In genomic region chr16:63104383-63104782, GRCm38 (mm10) we compare ENCODE assay signal across 28 mouse cellular contexts.
DNase-seq lines count a peak whose midpoint lies in the region; ATAC-seq and TF ChIP-seq lines count a peak whose summit lies in the region.
"Had no signal": no experiment of that assay in that cellular context is flagged by ENCODE, and none has a peak within 500 bp of the region (broad histone marks: within the 10 kb centered on the region; RNA-seq: fewer than 3 reads in every experiment).

No protein-coding gene starts in this region.

- no peak for ATAC-seq in embryonic facial prominence, embryonic 14.5 days (ENCODE audit: low read depth)
- no peak for ATAC-seq in intestine, embryonic 16.5 days
- ATAC-seq in intestine, postnatal 0 days, result no peak
- ATAC-seq in lung, postnatal 0 days, result no peak
- no peak for ATAC-seq in stomach, embryonic 15.5 days (ENCODE audit: insufficient read depth, low FRiP score, low read depth)
- no peak for ATAC-seq in hindbrain, postnatal 0 days
- ATAC-seq: activated CD4-positive, CD25-positive, alpha-beta regulatory T cell, adult 4 months; forebrain, embryonic 15.5 days; hindbrain, embryonic 16.5 days; intestine, embryonic 15.5 days had no signal

- H3K9me3 ChIP-seq in embryonic facial prominence, embryonic 14.5 days (ENCODE audit: control insufficient read depth, low read length), result no peaks in the 10 kb centered on the region
- H3K9me3 ChIP-seq in embryonic facial prominence, embryonic 10.5 days, result no peaks in the 10 kb centered on the region
- no peaks in the 10 kb centered on the region for H3K9me3 ChIP-seq in intestine, embryonic 16.5 days (ENCODE audit: control insufficient read depth, low read length)
- H3K9me3 ChIP-seq in intestine, postnatal 0 days (ENCODE audit: control insufficient read depth), result no peaks in the 10 kb centered on the region
- no peaks in the 10 kb centered on the region for H3K9me3 ChIP-seq in lung, postnatal 0 days (ENCODE audit: low read length)
- no peaks in the 10 kb centered on the region for H3K9me3 ChIP-seq in stomach, embryonic 15.5 days
- no peaks in the 10 kb centered on the region for H3K9me3 ChIP-seq in hindbrain, postnatal 0 days (ENCODE audit: low read length)
- H3K9me3 ChIP-seq: forebrain, embryonic 10.5 days; forebrain, embryonic 15.5 days; intestine, embryonic 15.5 days; limb, embryonic 13.5 days had no signal

- no peak for TF ChIP-seq EP300 in lung, postnatal 0 days (IDR thresholded peaks at IDR 0.05)

- no peak for TF ChIP-seq CTCF in intestine, postnatal 0 days (IDR thresholded peaks at IDR 0.05; ENCODE audit: low read depth)
- no peak for TF ChIP-seq CTCF in lung, postnatal 0 days (IDR thresholded peaks at IDR 0.05)
- TF ChIP-seq CTCF in hindbrain, postnatal 0 days (IDR thresholded peaks at IDR 0.05; ENCODE audit: low read depth), result no peak

- WGBS in embryonic facial prominence, embryonic 14.5 days, result 62% methylated on average over 5 of the region's 5 CpGs
- 92% methylated on average over 5 of the region's 5 CpGs for WGBS in embryonic facial prominence, embryonic 10.5 days
- 63% methylated on average over 5 of the region's 5 CpGs for WGBS in intestine, embryonic 16.5 days
- WGBS in intestine, postnatal 0 days, result 61% methylated on average over 5 of the region's 5 CpGs
- WGBS in lung, postnatal 0 days, result 56% methylated on average over 5 of the region's 5 CpGs
- WGBS in stomach, embryonic 15.5 days, result 51% methylated on average over 5 of the region's 5 CpGs
- 87% methylated on average over 5 of the region's 5 CpGs for WGBS in hindbrain, postnatal 0 days

- no peak overlapping the region for H3K9ac ChIP-seq in embryonic facial prominence, embryonic 14.5 days (ENCODE audit: low read depth, low read length)
- no peak overlapping the region for H3K9ac ChIP-seq in intestine, embryonic 16.5 days (ENCODE audit: low read depth, low read length)
- no peak overlapping the region for H3K9ac ChIP-seq in intestine, postnatal 0 days (ENCODE audit: low read depth, low read length)
- H3K9ac ChIP-seq in lung, postnatal 0 days (replicated peaks; ENCODE audit: low read depth), result no peak overlapping the region
- no peak overlapping the region for H3K9ac ChIP-seq in stomach, embryonic 15.5 days
- no peak overlapping the region for H3K9ac ChIP-seq in hindbrain, postnatal 0 days (replicated peaks; ENCODE audit: low read length)
- H3K9ac ChIP-seq: forebrain, embryonic 15.5 days; intestine, embryonic 15.5 days; limb, embryonic 13.5 days had no signal

- H3K27ac ChIP-seq in embryonic facial prominence, embryonic 14.5 days (replicated peaks; ENCODE audit: low read depth, low read length), result peak overlapping the region; percentile 68
- H3K27ac ChIP-seq in embryonic facial prominence, embryonic 10.5 days (replicated peaks), result no peak overlapping the region
- peak overlapping the region; percentile 15; the same call in 1 of the 2 replicates for H3K27ac ChIP-seq in intestine, embryonic 16.5 days (ENCODE audit: low read length)
- H3K27ac ChIP-seq in intestine, postnatal 0 days (ENCODE audit: low read depth, low read length), result no peak overlapping the region
- peak overlapping the region; percentile 70; the same call in 1 of the 2 replicates for H3K27ac ChIP-seq in lung, postnatal 0 days (ENCODE audit: low read length)
- peak overlapping the region; percentile 73 for H3K27ac ChIP-seq in stomach, embryonic 15.5 days
- H3K27ac ChIP-seq in hindbrain, postnatal 0 days, result no peak overlapping the region
- H3K27ac ChIP-seq: forebrain, embryonic 10.5 days; forebrain, embryonic 15.5 days; macrophage had no signal

- peaks cover 22% of the 10 kb centered on the region for H3K4me1 ChIP-seq in embryonic facial prominence, embryonic 14.5 days (ENCODE audit: control insufficient read depth, insufficient read depth, low read length)
- no peaks in the 10 kb centered on the region for H3K4me1 ChIP-seq in embryonic facial prominence, embryonic 10.5 days
- no peaks in the 10 kb centered on the region for H3K4me1 ChIP-seq in intestine, embryonic 16.5 days (ENCODE audit: control insufficient read depth, insufficient read depth, low read length)
- H3K4me1 ChIP-seq in intestine, postnatal 0 days (replicated peaks; ENCODE audit: control insufficient read depth, insufficient read depth, low read length), result no peaks in the 10 kb centered on the region
- H3K4me1 ChIP-seq in lung, postnatal 0 days (ENCODE audit: insufficient read depth, low read depth, low read length), result peaks cover 4% of the 10 kb centered on the region; the same call in 1 of the 2 replicates
- H3K4me1 ChIP-seq in stomach, embryonic 15.5 days, result 0 out of 2 replicates have a peak, but pooled peaks cover 4% of the 10 kb centered on the region
- no peaks in the 10 kb centered on the region for H3K4me1 ChIP-seq in hindbrain, postnatal 0 days (ENCODE audit: insufficient read depth, low read length)
- H3K4me1 ChIP-seq: forebrain, embryonic 10.5 days; forebrain, embryonic 15.5 days; intestine, embryonic 15.5 days had no signal

- no peak overlapping the region for H3K4me3 ChIP-seq in embryonic facial prominence, embryonic 14.5 days (ENCODE audit: low read depth, low read length)
- H3K4me3 ChIP-seq in embryonic facial prominence, embryonic 10.5 days, result no peak overlapping the region
- H3K4me3 ChIP-seq in intestine, embryonic 16.5 days (ENCODE audit: low read length), result no peak overlapping the region
- H3K4me3 ChIP-seq in intestine, postnatal 0 days (ENCODE audit: low read depth, low read length), result no peak overlapping the region
- H3K4me3 ChIP-seq in lung, postnatal 0 days (ENCODE audit: low read depth, low read length), result no peak overlapping the region
- H3K4me3 ChIP-seq in stomach, embryonic 15.5 days (replicated peaks), result no peak overlapping the region
- H3K4me3 ChIP-seq in hindbrain, postnatal 0 days (ENCODE audit: low read length), result no peak overlapping the region
- H3K4me3 ChIP-seq: forebrain, embryonic 10.5 days; forebrain, embryonic 15.5 days; intestine, embryonic 15.5 days; left cerebral cortex, adult 2 months; limb, embryonic 13.5 days had no signal

- no peak overlapping the region for H3K4me2 ChIP-seq in embryonic facial prominence, embryonic 14.5 days (ENCODE audit: low read depth, low read length)
- H3K4me2 ChIP-seq in intestine, embryonic 16.5 days (ENCODE audit: low read depth, low read length), result no peak overlapping the region
- no peak overlapping the region for H3K4me2 ChIP-seq in intestine, postnatal 0 days (replicated peaks; ENCODE audit: low read depth)
- H3K4me2 ChIP-seq in lung, postnatal 0 days (replicated peaks; ENCODE audit: low read depth, low read length), result no peak overlapping the region
- H3K4me2 ChIP-seq in stomach, embryonic 15.5 days, result no peak overlapping the region
- no peak overlapping the region for H3K4me2 ChIP-seq in hindbrain, postnatal 0 days (ENCODE audit: low read depth, low read length)
- H3K4me2 ChIP-seq: forebrain, embryonic 15.5 days; intestine, embryonic 15.5 days; limb, embryonic 13.5 days; liver, embryonic 11.5 days had no signal

- no peaks in the 10 kb centered on the region for H3K27me3 ChIP-seq in embryonic facial prominence, embryonic 14.5 days (replicated peaks; ENCODE audit: control insufficient read depth, insufficient read depth, low read length)
- H3K27me3 ChIP-seq in embryonic facial prominence, embryonic 10.5 days (replicated peaks; ENCODE audit: low read depth, poor library complexity, severe bottlenecking), result no peaks in the 10 kb centered on the region
- H3K27me3 ChIP-seq in intestine, embryonic 16.5 days (replicated peaks; ENCODE audit: control insufficient read depth, insufficient read depth, low read length), result no peaks in the 10 kb centered on the region
- no peaks in the 10 kb centered on the region for H3K27me3 ChIP-seq in intestine, postnatal 0 days (replicated peaks; ENCODE audit: control insufficient read depth, insufficient read depth, low read length)
- H3K27me3 ChIP-seq in lung, postnatal 0 days (replicated peaks; ENCODE audit: insufficient read depth, low read length), result no peaks in the 10 kb centered on the region
- no peaks in the 10 kb centered on the region for H3K27me3 ChIP-seq in stomach, embryonic 15.5 days (replicated peaks)
- no peaks in the 10 kb centered on the region for H3K27me3 ChIP-seq in hindbrain, postnatal 0 days (ENCODE audit: insufficient read depth, low read length)
- H3K27me3 ChIP-seq: CH12.LX; forebrain, embryonic 15.5 days; intestine, embryonic 15.5 days; limb, embryonic 13.5 days had no signal

- H3K36me3 ChIP-seq in embryonic facial prominence, embryonic 14.5 days (ENCODE audit: control insufficient read depth, insufficient read depth, low read length), result no peaks in the 10 kb centered on the region
- H3K36me3 ChIP-seq in embryonic facial prominence, embryonic 10.5 days (replicated peaks), result no peaks in the 10 kb centered on the region
- H3K36me3 ChIP-seq in intestine, embryonic 16.5 days (ENCODE audit: control insufficient read depth, insufficient read depth, low read length), result no peaks in the 10 kb centered on the region
- no peaks in the 10 kb centered on the region for H3K36me3 ChIP-seq in intestine, postnatal 0 days (ENCODE audit: control insufficient read depth, insufficient read depth)
- no peaks in the 10 kb centered on the region for H3K36me3 ChIP-seq in lung, postnatal 0 days (ENCODE audit: insufficient read depth, low read length)
- H3K36me3 ChIP-seq in stomach, embryonic 15.5 days, result no peaks in the 10 kb centered on the region
- no peaks in the 10 kb centered on the region for H3K36me3 ChIP-seq in hindbrain, postnatal 0 days (ENCODE audit: insufficient read depth, low read length)
- H3K36me3 ChIP-seq: forebrain, embryonic 10.5 days; forebrain, embryonic 15.5 days; intestine, embryonic 15.5 days; limb, embryonic 13.5 days had no signal

- peak; percentile 17 for DNase-seq in embryonic facial prominence, embryonic 14.5 days (ENCODE audit: low spot score)
- no peak for DNase-seq in embryonic facial prominence, embryonic 10.5 days (ENCODE audit: low spot score)
- no peak for DNase-seq in lung, postnatal 0 days (ENCODE audit: low spot score)
- DNase-seq in lung, postnatal 25 days (ENCODE audit: low spot score), result no peak
- no peak for DNase-seq in hindbrain, postnatal 0 days (ENCODE audit: low spot score)
- DNase-seq: adrenal gland, adult 2 months; adrenal gland, postnatal 36 days; cerebellum, adult 2 months; cerebellum, postnatal 14 days; kidney, adult 9 months; kidney, postnatal 14 days; midbrain, embryonic 14.5 days; right cerebral cortex, postnatal 4 days; thymus, adult 18-20 months; thymus, postnatal 25 days had no signal

Comparison
In these comparisons a context has a peak if more than half of its experiments do, and no peak if none do; other contexts are left out.
1. H3K27ac ChIP-seq: peak in embryonic facial prominence, embryonic 14.5 days (single experiment), intestine, embryonic 16.5 days (single experiment), lung, postnatal 0 days (single experiment) and stomach, embryonic 15.5 days (single experiment); none in embryonic facial prominence, embryonic 10.5 days (single experiment), intestine, postnatal 0 days (single experiment) and hindbrain, postnatal 0 days (single experiment).